Mouse (Mus musculus): Measurements from ENCODE around the gene Tmem25.
"Not testable (repeated sequence)": the region's sequence is repeated elsewhere in the genome, so short reads cannot be mapped to it uniquely, and the experiment has no call there.

The Tmem25 gene

GRCm38 (mm10) chr9:44772750-44773651 lies 26.1 kb downstream of the Tmem25 start:
- DNase-seq (ENCODE audit: low spot score in 2 of 2) = peak; percentile 75 to 87

DNA sequence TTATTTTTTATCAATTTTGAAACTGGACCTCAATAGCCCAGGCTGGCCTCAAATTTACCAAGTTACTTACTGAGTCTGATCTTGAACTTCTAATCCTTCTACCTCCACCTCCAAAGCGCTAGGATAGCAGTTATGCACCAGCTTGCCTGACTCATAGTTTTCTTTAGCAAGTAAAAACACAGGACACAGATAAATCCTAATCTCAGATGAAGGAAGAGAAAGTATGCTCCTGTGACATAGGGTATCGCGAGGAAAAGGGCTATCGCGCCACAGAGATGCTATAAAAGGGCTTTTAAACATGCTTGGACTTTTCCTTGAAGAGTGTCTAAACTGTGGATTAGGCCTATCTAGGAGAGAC lies 26.7 kb downstream of the Tmem25 start:
- DNase-seq (ENCODE audit: low spot score in 2 of 2) = no peak

DNA sequence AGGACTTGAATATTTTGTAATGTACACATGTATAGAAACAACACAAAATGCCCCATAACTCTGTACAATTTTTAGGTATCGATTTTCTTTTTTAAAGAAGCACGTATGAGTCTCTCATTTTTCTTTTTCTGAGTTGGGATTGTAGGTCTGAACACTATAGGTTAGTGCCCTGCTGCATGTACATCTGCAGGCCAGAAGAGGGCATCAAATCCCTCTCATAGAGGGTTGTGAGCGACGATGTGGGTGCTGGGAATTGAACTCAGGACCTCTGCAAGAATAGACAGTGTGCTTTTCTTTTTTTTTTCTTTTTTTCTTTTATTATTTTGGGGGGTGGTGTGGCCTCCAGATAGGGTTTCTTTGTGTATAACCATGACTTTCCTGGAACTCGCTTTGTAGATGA lies 27.7 kb downstream of the Tmem25 start:
- no peak for DNase-seq (ENCODE audit: low spot score in 2 of 2)

GRCm38 (mm10) chr9:44768029-44768394 lies 31.1 kb downstream of the Tmem25 start:
- not testable (repeated sequence) for DNase-seq (ENCODE audit: low spot score in 2 of 2)

- peak; percentile 75 to 86 for DNase-seq (ENCODE audit: low spot score in 2 of 2)
Observed at GRCm38 (mm10) chr9:44767101-44768028, 31.7 kb downstream of the Tmem25 start, which contains the start of the genes Arcn1 and Ift46. Gene Arcn1, minus strand, starts transcription at chr9:44767845. Gene Ift46, plus strand, starts transcription at chr9:44767908.

GRCm38 (mm10) chr9:44760873-44761272 lies 38.2 kb downstream of the Tmem25 start:
- no peak for DNase-seq (ENCODE audit: low spot score in 2 of 2)

DNA sequence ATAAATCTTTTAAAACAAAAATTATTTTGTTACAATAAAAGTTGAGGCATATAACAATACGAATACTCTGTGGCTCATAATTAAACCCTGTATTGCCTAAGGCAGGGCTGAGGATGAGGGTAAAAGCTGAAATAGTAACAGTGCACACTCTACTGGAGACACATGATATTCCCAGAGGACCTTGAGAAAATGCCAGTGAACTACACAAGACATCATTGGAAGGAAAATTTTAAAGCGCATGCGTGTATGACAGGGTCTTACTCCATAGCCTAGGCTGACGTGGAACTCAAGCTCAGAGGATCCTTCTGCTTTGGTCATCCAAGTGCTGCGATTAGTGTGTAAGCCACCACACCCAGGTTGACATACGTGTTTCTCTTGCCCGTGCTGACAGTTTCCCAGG lies 50.6 kb downstream of the Tmem25 start:
- DNase-seq (ENCODE audit: low spot score in 2 of 2) = no peak

DNA sequence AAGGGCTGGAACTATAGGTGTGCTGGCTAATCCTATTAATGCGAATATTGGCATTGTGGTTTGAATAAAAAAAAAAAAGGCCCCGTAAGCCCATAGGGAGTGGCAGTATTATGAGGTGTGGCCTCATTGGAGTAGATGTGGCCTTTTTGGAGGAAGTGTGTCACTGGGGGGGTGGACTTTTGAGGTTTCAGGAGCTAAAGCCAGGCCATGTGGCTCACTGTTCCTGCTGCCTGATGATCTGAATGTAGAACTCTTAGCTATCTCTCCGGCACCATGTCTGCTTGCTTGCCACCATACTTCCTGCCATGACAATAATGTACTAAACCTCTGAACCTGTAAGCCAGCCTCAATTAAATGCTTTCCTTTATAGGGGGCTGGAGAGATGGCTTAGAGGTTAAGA lies 51.8 kb downstream of the Tmem25 start:
- DNase-seq (ENCODE audit: low spot score in 2 of 2) = no peak

GRCm38 (mm10) chr9:44746666-44747065 lies 52.4 kb downstream of the Tmem25 start:
- DNase-seq (ENCODE audit: low spot score in 2 of 2) = no peak

- DNase-seq (ENCODE audit: low spot score in 2 of 2) = no peak
Observed at GRCm38 (mm10) chr9:44745371-44745770, 53.7 kb downstream of the Tmem25 start.
